Mouse (Mus musculus): ENCODE results near the gene Ncoa3.
"Not testable (repeated sequence)": the region's sequence is repeated elsewhere in the genome, so short reads cannot be mapped to it uniquely, and the experiment has no call there.

The Ncoa3 gene

DNA sequence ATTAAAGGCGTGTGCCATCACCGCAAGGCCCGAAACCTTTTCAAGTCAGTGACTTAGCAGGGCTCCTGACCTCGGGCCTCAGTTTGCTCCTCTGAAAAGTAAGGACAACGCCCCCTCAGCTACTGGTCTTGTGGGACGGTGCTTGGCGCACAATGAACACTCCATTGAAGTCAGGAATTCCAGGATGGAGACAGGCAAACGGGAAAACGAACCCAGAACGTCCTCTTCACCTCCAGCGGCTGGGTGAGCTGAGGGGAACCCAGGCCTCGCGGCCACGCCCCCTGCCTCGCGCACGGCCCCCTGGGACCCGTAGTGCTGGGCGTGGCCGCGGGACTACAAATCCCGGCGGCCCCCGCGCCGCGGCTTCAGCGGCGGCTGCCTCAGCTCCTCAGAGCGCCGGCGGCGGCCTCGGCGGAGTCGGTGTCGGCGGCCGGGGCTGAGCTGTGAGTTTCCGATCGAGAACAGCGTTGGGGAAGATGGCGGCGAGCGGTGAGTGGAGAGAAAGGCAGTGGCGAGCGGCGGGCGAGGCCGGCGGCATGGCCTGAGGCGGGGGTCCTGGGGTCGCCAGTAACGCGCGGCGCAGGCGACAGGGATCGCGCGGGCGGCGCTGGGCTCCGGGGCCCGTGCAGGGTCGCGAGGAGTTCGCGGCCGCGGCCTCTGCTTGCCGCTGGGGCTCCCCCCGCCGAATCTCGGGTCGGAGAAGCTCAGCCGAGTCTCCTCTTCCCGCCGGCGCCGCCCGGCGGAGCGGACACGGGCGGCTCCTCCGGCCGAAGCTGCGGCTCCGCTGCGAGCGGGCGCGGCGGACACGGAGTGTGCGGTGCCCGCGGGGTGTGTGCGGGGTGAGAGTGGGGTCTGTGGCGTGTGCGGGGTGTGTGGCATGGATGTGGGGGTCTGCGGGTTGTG is at the start of gene Ncoa3:
Gene Ncoa3, plus strand, starts transcription at position 367 of the 903 bp plus-strand sequence.
- peak; percentile 97 for DNase-seq (ENCODE audit: low read depth, low spot score)

- no peak for DNase-seq (ENCODE audit: low read depth, low spot score)
Observed at GRCm38 (mm10) chr2:165943113-165943512, 49.3 kb upstream of the Ncoa3 start.

DNA sequence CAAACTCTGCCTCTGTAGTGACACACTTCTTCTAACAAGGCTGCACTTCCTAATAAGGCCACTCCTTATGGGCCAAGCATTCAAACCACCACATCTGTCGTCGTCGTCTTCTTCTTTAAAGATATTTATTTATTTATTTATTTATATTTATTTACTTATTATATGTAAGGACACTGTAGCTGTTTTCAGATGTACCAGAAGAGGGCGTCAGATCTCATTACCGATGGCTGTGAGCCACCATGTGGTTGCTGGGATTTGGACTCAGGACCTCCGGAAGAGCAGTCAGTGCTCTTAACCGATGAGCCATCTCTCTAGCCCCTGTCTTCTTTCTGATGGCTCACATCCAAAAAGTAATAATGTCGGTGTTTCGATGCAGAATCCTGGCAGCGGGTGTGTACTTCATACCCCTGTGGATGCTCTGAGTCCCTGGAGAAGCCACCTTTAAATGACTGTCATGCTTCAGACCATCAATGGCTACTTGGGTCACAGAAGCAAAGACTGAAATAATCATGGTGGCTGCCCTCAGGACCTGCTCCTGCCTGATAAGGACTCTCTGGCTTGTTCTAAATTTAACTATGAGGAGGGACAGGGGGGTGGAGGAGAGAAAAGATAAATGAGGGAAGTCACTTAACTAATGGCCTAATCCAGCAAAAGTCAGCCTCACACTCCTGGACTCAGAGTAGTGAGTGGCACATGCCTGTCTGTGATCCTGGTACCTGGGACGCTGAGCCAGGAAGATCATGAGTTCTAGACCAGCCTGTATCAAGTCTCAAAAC is 47.7 kb upstream of the Ncoa3 start:
- no peak for DNase-seq (ENCODE audit: low read depth, low spot score)

DNA sequence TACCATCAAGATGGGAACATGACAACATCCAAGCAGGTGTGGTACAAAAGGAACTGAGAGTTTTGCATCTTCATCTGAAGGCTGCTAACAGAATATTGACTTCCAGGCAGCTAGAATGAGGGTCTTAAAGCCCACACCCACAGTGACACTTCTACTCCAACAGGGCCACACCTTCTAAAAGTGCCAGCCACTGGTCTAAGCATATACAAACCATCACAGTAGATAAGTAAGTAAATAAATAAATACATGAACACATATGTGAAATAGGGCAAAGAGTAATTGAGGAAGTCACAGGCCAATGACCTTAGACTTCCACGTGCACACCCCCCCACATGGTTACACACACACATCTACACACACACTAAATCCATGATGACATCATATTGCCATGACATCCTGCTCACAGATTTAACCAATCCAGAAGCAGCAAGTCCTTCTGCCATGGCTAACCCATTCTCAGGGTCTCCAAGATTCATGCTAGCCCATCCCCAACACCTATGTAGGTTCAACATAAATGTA is 46.3 kb upstream of the Ncoa3 start:
- no peak for DNase-seq (ENCODE audit: low read depth, low spot score)

GRCm38 (mm10) chr2:165948007-165948406 is 44.4 kb upstream of the Ncoa3 start:
- DNase-seq (ENCODE audit: low read depth, low spot score): no peak

- DNase-seq (ENCODE audit: low read depth, low spot score): not testable (repeated sequence)
Observed at GRCm38 (mm10) chr2:165948785-165949184, 43.7 kb upstream of the Ncoa3 start.

DNA sequence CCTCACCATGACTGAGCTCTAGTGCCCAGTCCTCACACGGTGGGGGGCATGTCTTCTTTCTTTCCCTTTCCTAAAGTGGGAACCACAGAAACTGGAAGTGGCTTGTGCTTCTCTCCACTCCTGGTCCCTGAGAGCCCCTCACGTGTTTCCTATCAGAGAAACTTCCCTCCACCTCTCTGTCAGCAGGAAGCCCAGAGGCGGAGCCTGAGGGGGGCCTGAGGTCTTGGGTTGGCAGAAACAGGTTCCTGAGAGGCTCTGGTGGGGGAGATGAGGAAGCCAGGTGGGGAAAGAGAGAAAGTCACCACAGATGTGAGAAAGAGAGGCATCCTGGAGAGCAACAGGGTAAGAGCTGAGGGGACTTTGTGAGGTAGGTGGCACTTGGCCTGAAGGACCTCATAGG is 42.7 kb upstream of the Ncoa3 start:
- DNase-seq (ENCODE audit: low read depth, low spot score): peak; percentile 59

GRCm38 (mm10) chr2:165951432-165952068 is 40.9 kb upstream of the Ncoa3 start:
- peak; percentile 46 for DNase-seq (ENCODE audit: low read depth, low spot score)

GRCm38 (mm10) chr2:165954872-165955271 is 37.6 kb upstream of the Ncoa3 start:
- peak; percentile 85 for DNase-seq (ENCODE audit: low read depth, low spot score)

DNA sequence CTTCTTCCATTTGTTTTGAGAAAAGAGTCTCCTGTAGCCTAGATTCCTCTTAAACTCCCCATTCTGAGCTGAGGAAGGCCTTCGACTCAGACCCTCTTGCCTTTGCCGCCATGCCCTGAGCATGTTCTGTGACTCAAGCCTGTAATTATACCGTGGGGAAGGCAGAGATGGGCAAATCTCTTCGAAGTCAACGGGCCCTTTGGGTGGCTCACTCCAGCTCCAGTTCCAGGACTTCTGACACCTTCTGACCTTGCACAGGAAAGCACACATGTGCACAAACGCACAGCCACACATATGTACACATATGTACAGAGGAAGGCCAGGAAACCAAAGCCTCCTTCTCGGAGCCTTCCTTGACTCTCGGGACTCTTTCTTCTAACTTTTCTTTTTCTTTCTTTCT is 37.0 kb upstream of the Ncoa3 start:
- DNase-seq (ENCODE audit: low read depth, low spot score): peak; percentile 52

DNA sequence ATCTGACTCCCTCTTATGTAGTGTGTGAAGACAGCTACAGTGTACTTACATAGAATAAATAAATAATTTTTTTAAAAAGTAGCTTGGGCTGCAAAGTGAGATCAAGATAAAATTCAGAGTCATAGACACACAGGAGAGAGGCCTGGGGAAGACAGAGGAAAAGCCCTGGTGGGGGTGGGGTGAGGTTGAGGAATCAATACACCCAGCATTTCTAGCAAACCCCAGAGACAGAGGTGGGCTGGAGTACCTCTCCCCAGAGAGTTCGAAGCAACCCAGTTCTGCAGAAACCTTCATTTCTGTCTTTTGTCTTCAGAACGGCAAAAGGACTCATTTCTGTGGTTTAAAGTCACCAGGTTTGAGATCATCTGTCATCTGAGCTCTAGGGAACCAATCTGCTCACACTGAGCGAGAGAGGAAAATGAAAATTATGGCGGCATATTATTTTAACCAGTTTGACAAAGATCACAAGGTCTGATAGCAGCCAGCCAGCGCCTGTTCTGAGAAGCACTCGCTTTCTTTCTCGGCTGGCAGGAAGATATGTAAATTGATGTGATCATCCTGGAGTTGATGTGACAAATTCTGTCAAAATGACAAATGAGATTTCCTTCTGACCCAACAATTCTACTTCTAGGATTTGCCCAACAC is 36.2 kb upstream of the Ncoa3 start:
- DNase-seq (ENCODE audit: low read depth, low spot score): peak; percentile 80

GRCm38 (mm10) chr2:165957257-165957828 is 35.1 kb upstream of the Ncoa3 start:
- peak; percentile 13 for DNase-seq (ENCODE audit: low read depth, low spot score)

DNA sequence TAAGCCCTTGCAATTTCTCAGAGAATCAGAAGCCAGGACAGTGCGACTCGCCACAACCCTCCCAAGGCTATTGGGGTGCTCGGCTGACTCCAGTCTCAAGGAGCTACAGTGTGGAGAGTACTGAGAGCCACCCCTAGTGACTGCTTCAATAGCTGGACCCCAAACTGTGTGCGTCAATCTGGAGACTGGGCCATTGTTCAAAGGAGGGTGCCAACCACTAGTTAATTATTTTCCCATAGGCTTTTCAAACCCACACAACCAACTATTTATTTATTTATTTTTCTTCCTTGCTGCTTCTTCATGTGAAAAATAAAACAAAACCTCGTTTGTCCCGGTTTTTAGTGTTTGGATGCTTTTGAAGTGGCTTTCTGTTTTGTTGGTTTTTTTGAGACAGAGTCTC is 33.9 kb upstream of the Ncoa3 start:
- no peak for DNase-seq (ENCODE audit: low read depth, low spot score)

GRCm38 (mm10) chr2:165960695-165961094 is 31.7 kb upstream of the Ncoa3 start:
- peak; percentile 36 for DNase-seq (ENCODE audit: low read depth, low spot score)

GRCm38 (mm10) chr2:165962824-165963223 is 29.6 kb upstream of the Ncoa3 start:
- DNase-seq (ENCODE audit: low read depth, low spot score): no peak

GRCm38 (mm10) chr2:165964121-165964520 is 28.3 kb upstream of the Ncoa3 start:
- no peak for DNase-seq (ENCODE audit: low read depth, low spot score)

- no peak for DNase-seq (ENCODE audit: low read depth, low spot score)
Observed at GRCm38 (mm10) chr2:165967076-165967475, 25.4 kb upstream of the Ncoa3 start.

DNA sequence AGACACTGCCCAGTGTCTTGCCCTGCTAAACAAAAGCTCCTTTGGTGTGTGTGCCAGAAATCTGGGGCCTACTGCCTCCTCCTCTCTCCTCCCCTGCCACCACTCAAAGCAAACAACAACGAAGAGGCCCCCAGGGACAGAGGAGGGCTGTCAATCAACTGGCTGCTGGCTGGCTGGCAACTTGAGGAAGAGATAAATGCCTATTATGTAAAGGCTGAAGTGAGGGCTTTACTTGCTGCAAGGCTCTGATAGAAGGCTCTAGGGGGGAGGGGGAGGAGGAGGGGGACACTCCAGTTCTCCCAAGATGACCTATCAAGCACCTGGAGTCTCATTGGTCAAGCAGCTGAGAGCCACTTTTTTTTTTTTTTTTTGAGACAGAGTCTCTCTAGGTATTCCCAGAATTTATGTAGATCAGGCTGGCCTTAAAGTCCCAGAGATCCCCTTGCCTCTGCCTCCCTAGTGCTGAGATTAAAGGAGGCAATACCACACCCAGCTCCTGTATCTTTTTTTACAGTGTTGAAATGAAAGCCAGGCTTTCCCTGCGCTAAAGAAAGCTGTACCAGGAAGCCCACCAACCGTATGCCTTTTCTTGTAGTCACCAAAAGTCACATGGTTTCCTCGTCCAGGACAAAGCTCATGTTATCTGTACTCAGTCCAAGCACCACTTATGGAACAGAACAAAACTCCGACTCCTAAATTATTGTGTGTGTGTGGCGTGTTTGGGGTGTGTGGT is 24.4 kb upstream of the Ncoa3 start:
- DNase-seq (ENCODE audit: low read depth, low spot score): no peak

DNA sequence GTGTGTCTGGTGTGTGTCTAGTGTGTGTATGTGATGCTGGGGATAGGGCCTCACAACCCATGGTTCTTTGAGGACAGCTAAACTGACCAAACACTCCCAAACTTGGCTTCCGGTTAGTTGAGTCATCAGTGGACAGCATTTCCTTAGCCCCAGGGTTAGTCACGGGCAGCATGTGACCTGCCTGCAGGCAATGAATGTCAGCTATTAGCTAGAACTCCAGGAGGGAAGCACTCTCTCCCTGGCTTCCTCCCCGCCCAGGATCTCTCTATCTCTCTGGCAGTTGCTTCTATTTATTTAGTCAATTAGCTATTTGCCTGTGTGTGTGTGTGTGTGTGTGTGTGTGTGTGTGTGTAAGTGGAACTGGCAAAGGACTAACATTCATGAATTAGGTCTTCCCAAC is 23.6 kb upstream of the Ncoa3 start:
- DNase-seq (ENCODE audit: low read depth, low spot score): no peak

DNA sequence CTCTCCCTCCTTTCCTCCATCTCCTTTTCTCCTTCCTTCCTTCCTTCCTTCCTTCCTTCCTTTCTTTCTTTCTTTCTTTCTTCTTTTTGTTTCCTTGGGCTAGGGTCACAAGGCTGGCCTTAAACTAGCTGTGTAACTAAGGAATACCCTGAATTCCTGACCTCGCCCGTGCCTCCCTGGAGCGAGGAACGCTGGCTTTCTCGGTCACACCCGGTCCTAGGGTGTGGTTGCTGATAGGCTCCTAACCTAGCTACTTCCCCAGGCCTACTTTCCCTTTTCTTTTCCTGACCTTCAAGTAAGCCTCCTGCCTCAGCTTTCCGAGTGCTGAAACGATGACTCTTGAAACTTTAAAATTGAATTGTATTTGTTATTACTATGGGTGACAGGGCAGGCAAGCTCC is 23.0 kb upstream of the Ncoa3 start:
- no peak for DNase-seq (ENCODE audit: low read depth, low spot score)
